Mouse (Mus musculus) kidney, postnatal 0 days (tissue): Measurements from ENCODE around the gene Gm17651. TPM values are rescaled to one million over a fixed set of nuclear protein-coding genes. Genes with fewer than 3 reads are reported as not detected.

Source experiments
- ATAC-seq: fragments of 200-750 bp; cut with Nextera tagmentation; replicated peaks from 2 replicates; pipeline ENCODE4 v1.8.0; 2017; ENCODE audit warnings: low read depth, moderate number of reproducible peaks, moderate TSS enrichment, moderate library complexity; ENCODE audit not compliant: low FRiP score
- DNase-seq: peaks from one replicate; pipeline ENCODE4 v3.0.0-alpha.2; 2016; ENCODE audit warnings: low spot score
- H3K27ac ChIP-seq: fragments of 300-500 bp; sonication (generic); 2 replicates; pipeline ENCODE4 v1.5.1; 2014; ENCODE audit warnings: mild to moderate bottlenecking
- H3K27me3 ChIP-seq: fragments of 300-500 bp; sonication (generic); 2 replicates; pipeline ENCODE4 v1.6.1; 2014; ENCODE audit warnings: low read length, mixed read lengths; ENCODE audit not compliant: insufficient read depth
- H3K36me3 ChIP-seq: fragments of 300-500 bp; sonication (generic); 2 replicates; pipeline ENCODE4 v1.6.1; 2014; ENCODE audit warnings: low read length, mixed read lengths; ENCODE audit not compliant: insufficient read depth
- H3K4me1 ChIP-seq: fragments of 300-500 bp; sonication (generic); replicated peaks from 2 replicates; pipeline ENCODE4 v1.6.1; 2014; ENCODE audit warnings: antibody characterized with exemption, low read length, mixed read lengths; ENCODE audit not compliant: insufficient read depth
- H3K4me2 ChIP-seq: fragments of 300-500 bp; sonication (generic); 2 replicates; pipeline ENCODE4 v1.6.1; 2014; ENCODE audit warnings: mild to moderate bottlenecking, low read length, moderate library complexity, mixed read lengths
- H3K4me3 ChIP-seq: fragments of 300-500 bp; sonication (generic); replicated peaks from 2 replicates; pipeline ENCODE4 v1.5.1; 2014; ENCODE audit warnings: low read depth, low read length
- H3K9ac ChIP-seq: fragments of 300-500 bp; sonication (generic); 2 replicates; pipeline ENCODE4 v1.6.1; 2014; ENCODE audit warnings: low read depth, low read length
- H3K9me3 ChIP-seq: fragments of 300-500 bp; sonication (generic); replicated peaks from 2 replicates; pipeline ENCODE4 v1.6.1; 2016; ENCODE audit warnings: low read length, inconsistent platforms, mixed read lengths
- CTCF ChIP-seq: IDR thresholded peaks from 2 replicates; pipeline ENCODE4 v1.5.1; 2016; ENCODE audit warnings: antibody characterized with exemption, low read depth, mild to moderate bottlenecking, moderate library complexity
- WGBS: fragments of 180-500 bp; shearing (Covaris S2); extraction: QIAGEN DNeasy Blood & Tissue Kit; methylation state at CpG from one replicate; pipeline ENCODE4 v1.1.7; 2014; 5-methylcytosine and 5-hydroxymethylcytosine counted together
- polyA plus RNA-seq: library from polyadenylated mRNA; unstranded; fragments of >200 nt; fragmentation: Nextera tagmentation; extraction: Ambion mirVana; gene quantifications from 2 replicates; pipeline ENCODE4 v1.2.1, GENCODE M21; 2015

Gene Gm17651
- polyA plus RNA-seq, 1 experiment from 2014 or later = not detected

DNA sequence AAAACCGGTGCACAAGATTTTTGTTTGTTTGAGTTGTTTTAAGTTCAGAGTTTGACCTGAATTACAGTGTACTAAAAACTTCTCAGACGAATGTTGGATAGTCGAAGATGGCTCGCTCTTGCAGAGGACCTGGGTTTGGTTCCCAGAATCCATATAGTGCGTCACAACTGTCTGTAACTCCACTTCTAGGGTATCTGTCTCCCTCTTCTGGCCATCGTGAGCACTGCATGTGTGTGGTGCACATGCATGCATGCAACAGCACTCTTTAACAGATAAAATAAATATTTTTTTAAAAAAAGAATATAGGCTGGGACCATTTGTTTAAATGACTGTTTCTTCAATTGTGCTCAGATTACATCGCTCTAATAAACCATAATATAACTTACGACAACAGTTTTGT lies 19.6 kb downstream of the Gm17651 start:
- Histone ChIP-seq H3K27me3 (no peaks in the 10 kb centered on the region), H3K4me2 (no peak overlapping the region), H3K9me3 (no peaks in the 10 kb centered on the region), H3K4me3 (no peak overlapping the region), H3K9ac (no peak overlapping the region), H3K27ac (no peak overlapping the region), H3K4me1 (0 out of 2 replicates have a peak, but pooled peaks cover 10% of the 10 kb centered on the region), H3K36me3 (no peaks in the 10 kb centered on the region)
- TF ChIP-seq CTCF = peak; percentile 53; the same call in 1 of the 2 replicates
- no peak for DNase-seq
- ATAC-seq = no peak
- 86% methylated on average over 8 of the region's 8 CpGs for WGBS

DNA sequence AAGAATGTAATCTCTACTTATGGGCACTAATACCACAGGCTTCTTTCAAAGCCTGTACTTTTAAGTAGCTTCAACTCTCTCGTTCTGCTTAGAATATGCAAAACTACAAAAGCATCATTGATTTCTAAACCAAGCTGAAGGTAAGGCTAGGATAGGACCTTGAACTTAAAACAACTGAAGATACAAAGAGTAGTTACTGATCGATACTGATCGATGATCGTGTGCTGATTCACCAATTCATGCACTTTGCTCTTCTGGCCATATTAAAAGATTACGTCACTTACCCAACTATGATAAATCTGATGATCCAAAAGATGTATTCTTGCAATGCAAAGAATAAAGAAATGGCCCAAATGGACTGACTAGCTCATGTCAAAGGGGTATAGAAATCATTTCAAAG lies 20.7 kb downstream of the Gm17651 start:
- no peak for ATAC-seq
- no peak for DNase-seq
- no peak overlapping the region for H3K27ac ChIP-seq
- TF ChIP-seq CTCF = no peak
- H3K27me3 ChIP-seq = no peaks in the 10 kb centered on the region
- no peak overlapping the region for H3K4me3 ChIP-seq
- no peak overlapping the region for H3K9ac ChIP-seq
- H3K9me3 ChIP-seq = no peaks in the 10 kb centered on the region
- H3K4me1 ChIP-seq = 0 out of 2 replicates have a peak, but pooled peaks cover 4% of the 10 kb centered on the region
- H3K36me3 ChIP-seq = no peaks in the 10 kb centered on the region
- H3K4me2 ChIP-seq = no peak overlapping the region
- 94% methylated on average over 5 of the region's 5 CpGs for WGBS

DNA sequence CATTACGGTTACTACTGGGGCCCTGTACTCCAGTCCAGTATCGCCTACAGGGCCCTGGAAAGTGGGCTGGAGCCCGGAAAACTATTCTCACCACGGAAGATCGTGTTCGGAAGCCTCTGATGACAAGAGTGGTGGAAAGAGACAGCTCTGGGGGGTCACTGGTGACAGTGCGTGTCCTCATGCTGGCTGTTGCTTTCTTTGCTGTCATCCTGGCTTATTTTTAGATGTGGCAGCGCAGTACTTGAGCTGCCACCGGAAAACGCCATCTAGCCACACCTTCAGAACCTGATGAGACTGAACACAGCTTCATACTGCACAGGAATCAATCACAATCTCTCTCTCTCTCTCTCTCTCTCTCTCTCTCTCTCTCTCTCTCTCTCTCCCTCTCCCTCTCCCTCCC lies 22.9 kb downstream of the Gm17651 start:
- no peak for ATAC-seq
- no peak overlapping the region for H3K9ac ChIP-seq
- 80% methylated on average over 10 of the region's 10 CpGs for WGBS

DNA sequence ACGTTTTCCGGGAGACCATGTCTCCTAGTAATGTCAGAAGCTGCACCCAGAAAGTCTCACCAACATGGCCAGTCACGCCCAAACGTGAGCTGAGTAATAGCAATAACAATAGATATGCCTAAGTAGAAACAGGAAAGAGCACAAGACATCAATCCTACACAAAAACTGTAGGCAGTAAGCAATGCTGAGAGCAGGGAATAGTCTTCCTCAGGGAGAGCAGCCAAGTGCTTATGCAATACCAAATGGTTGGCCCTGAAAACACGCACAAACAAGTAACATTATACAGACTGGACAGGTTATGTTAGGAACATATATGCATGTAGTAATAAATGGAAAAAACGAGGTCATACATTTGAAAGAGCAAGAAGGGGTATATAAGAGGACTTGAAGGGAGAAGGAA lies 25.0 kb downstream of the Gm17651 start:
- H3K4me2 ChIP-seq = no peak overlapping the region
- ATAC-seq (no peak), DNase-seq (no peak)
- TF ChIP-seq CTCF = no peak
- no peak overlapping the region for H3K9ac ChIP-seq
- no peaks in the 10 kb centered on the region for H3K4me1 ChIP-seq
- no peaks in the 10 kb centered on the region for H3K27me3 ChIP-seq
- H3K27ac ChIP-seq = no peak overlapping the region
- no peak overlapping the region for H3K4me3 ChIP-seq
- no peaks in the 10 kb centered on the region for H3K36me3 ChIP-seq
- WGBS = 59% methylated on average over 6 of the region's 6 CpGs
- H3K9me3 ChIP-seq = no peaks in the 10 kb centered on the region

More for the DNA sequence above, 22.9 kb downstream of the Gm17651 start:
- no peaks in the 10 kb centered on the region for H3K4me1 ChIP-seq
- H3K4me2 ChIP-seq = no peak overlapping the region
- DNase-seq = no peak
- H3K27me3 ChIP-seq = no peaks in the 10 kb centered on the region
- TF ChIP-seq CTCF = no peak
- H3K4me3 ChIP-seq = no peak overlapping the region
- no peaks in the 10 kb centered on the region for H3K36me3 ChIP-seq
- H3K9me3 ChIP-seq = no peaks in the 10 kb centered on the region
- H3K27ac ChIP-seq = no peak overlapping the region

DNA sequence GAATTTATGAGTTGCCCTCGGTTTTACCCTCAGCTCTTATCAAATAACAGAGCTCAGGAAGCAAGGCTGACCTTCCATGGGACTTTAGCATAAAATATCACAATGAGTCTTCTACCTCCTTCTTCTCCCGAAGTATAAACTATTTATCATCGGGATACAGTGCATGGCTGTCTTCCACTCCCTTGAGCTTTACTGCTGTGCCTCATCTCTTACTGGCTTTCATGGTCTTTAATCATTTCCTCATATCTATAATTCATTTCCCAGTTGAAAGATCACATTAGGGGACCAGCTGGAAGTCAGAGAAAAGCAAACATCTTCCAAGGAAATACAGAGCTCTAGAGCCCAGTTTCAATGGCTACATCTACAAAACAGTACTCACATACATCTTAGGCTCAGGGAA lies 25.5 kb downstream of the Gm17651 start:
- WGBS = 16% methylated on average over 3 of the region's 3 CpGs
- TF ChIP-seq CTCF = no peak
- Histone ChIP-seq H3K27me3 (no peaks in the 10 kb centered on the region), H3K27ac (no peak overlapping the region), H3K36me3 (no peaks in the 10 kb centered on the region), H3K4me3 (no peak overlapping the region), H3K9me3 (no peaks in the 10 kb centered on the region), H3K4me2 (no peak overlapping the region), H3K4me1 (no peaks in the 10 kb centered on the region), H3K9ac (no peak overlapping the region)
- peak; percentile 65 for DNase-seq
- no peak for ATAC-seq

DNA sequence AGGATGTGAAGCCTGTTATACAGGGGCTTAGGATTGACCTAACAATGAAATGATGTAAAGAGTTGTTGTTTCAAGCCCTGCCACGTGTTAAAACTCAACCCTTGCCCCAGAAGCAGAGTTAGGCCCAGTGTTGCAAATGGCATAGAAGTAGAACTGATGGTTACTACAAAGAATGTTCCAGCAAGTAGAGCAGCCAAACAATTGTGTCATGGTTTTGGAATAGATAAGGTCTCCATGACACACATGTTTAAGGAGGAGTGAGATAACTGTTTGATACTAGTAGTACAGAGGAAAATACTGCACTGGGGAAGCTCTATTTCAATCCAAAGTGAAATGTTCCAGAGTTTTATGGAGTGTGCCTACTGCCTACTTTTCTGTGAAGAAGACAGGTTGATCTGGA lies 26.0 kb downstream of the Gm17651 start:
- H3K4me3 ChIP-seq = no peak overlapping the region
- no peaks in the 10 kb centered on the region for H3K36me3 ChIP-seq
- ATAC-seq (no peak), DNase-seq (peak; percentile 23)
- H3K4me1 ChIP-seq = no peaks in the 10 kb centered on the region
- WGBS = 27% methylated on average over 1 of the region's 1 CpGs
- no peak overlapping the region for H3K27ac ChIP-seq
- no peak for TF ChIP-seq CTCF
- no peak overlapping the region for H3K4me2 ChIP-seq
- H3K27me3 ChIP-seq = no peaks in the 10 kb centered on the region
- no peak overlapping the region for H3K9ac ChIP-seq
- no peaks in the 10 kb centered on the region for H3K9me3 ChIP-seq

DNA sequence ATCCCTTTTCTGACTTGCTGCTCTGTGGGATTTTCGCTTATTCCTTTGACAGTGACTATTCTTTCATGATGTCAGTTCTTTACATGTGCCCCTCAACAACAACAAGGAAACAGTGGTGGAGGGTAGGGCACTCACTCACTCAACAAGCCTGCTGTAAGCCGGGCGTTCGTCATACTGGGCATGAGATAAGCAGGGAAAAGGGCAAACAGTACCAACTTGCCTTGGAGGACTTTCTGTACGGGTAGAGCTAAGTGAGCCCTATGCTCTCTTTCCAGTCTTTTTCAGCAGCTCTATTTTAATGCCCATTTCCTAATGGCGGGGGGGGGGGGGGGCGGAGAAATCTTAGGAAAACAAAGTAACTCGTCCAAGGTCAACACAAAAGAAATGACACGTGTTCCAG lies 32.5 kb downstream of the Gm17651 start:
- WGBS = 81% methylated on average over 9 of the region's 9 CpGs
- Histone ChIP-seq H3K4me1 (no peaks in the 10 kb centered on the region), H3K36me3 (no peaks in the 10 kb centered on the region), H3K4me2 (no peak overlapping the region), H3K4me3 (no peak overlapping the region), H3K27ac (no peak overlapping the region), H3K9ac (no peak overlapping the region), H3K9me3 (no peaks in the 10 kb centered on the region), H3K27me3 (no peaks in the 10 kb centered on the region)
- ATAC-seq (no peak), DNase-seq (no peak)
- no peak for TF ChIP-seq CTCF
